Mouse (Mus musculus) spleen, adult 2 months (tissue): Measurements from ENCODE around the gene Nceh1.

Experiments used
- CTCF ChIP-seq: fragments of 200-500 bp; IDR thresholded peaks from 2 replicates; pipeline ENCODE4 v1.5.1; 2011; ENCODE audit warnings: mild to moderate bottlenecking, inconsistent platforms; ENCODE audit not compliant: insufficient read depth, insufficient read length, insufficient replicate concordance; ENCODE audit errors: extremely low read depth
- POLR2A ChIP-seq: fragments of 200-500 bp; IDR thresholded peaks from 2 replicates; pipeline ENCODE4 v1.6.1; 2011; ENCODE audit warnings: low read depth, low read length, inconsistent platforms

GRCm38 (mm10) chr3:27280280-27280749, 97.5 kb downstream of the Nceh1 start:
- TF ChIP-seq CTCF (no peak), POLR2A (no peak)
